Mouse (Mus musculus) cerebellum, postnatal 4 days (tissue): ENCODE measurements around the gene Sco2.

Source experiments
- DNase-seq, 2 experiments: peaks; one replicate each; pipeline ENCODE4 v3.0.0; 2022; ENCODE audit warnings: low spot score in 2 of 2, mixed read lengths in 1 of 2

Sco2 gene

GRCm38 (mm10) chr15:89373027-89373761, 452 bp downstream of the Sco2 start:
- DNase-seq, result peak in 1 of 2 experiments; percentile 81

GRCm38 (mm10) chr15:89372536-89372935, 1.1 kb downstream of the Sco2 start:
- no peak for DNase-seq

- no peak for DNase-seq
Observed at GRCm38 (mm10) chr15:89372068-89372467, 1.6 kb downstream of the Sco2 start.

GRCm38 (mm10) chr15:89365141-89365551, 8.5 kb downstream of the Sco2 start:
- no peak for DNase-seq

- no peak for DNase-seq
Observed at GRCm38 (mm10) chr15:89363051-89363450, 10.6 kb downstream of the Sco2 start.

- DNase-seq, result no peak
Observed at GRCm38 (mm10) chr15:89358784-89359183, 14.9 kb downstream of the Sco2 start.

GRCm38 (mm10) chr15:89356372-89356771, 17.3 kb downstream of the Sco2 start:
- DNase-seq, result peak in 1 of 2 experiments; percentile 72

- DNase-seq, result peak; percentile 87 to 95
Observed at GRCm38 (mm10) chr15:89355241-89356187, 18.1 kb downstream of the Sco2 start, which contains the start of the genes Lmf2 and Ncaph2. Lmf2 (minus strand) TSS chr15:89355659. Ncaph2 (plus strand) TSS chr15:89355719.

- DNase-seq, result no peak
Observed at GRCm38 (mm10) chr15:89354455-89354854, 19.2 kb downstream of the Sco2 start.

- DNase-seq, result no peak
Observed at GRCm38 (mm10) chr15:89353837-89354236, 19.8 kb downstream of the Sco2 start.

GRCm38 (mm10) chr15:89352795-89353194, 20.9 kb downstream of the Sco2 start:
- no peak for DNase-seq

- no peak for DNase-seq
Observed at GRCm38 (mm10) chr15:89352054-89352453, 21.6 kb downstream of the Sco2 start.

GRCm38 (mm10) chr15:89351302-89351701, 22.3 kb downstream of the Sco2 start:
- DNase-seq, result no peak

GRCm38 (mm10) chr15:89350447-89350846, 23.2 kb downstream of the Sco2 start:
- DNase-seq, result no peak

- DNase-seq, result no peak
Observed at GRCm38 (mm10) chr15:89343325-89343724, 30.3 kb downstream of the Sco2 start.

- no peak for DNase-seq
Observed at GRCm38 (mm10) chr15:89341678-89342077, 32.0 kb downstream of the Sco2 start.

- no peak for DNase-seq
Observed at GRCm38 (mm10) chr15:89340136-89340535, 33.5 kb downstream of the Sco2 start.

- no peak for DNase-seq
Observed at GRCm38 (mm10) chr15:89339696-89340095, 34.0 kb downstream of the Sco2 start.

GRCm38 (mm10) chr15:89336422-89336821, 37.2 kb downstream of the Sco2 start:
- no peak for DNase-seq

GRCm38 (mm10) chr15:89334774-89335537, 38.7 kb downstream of the Sco2 start:
- DNase-seq, result no peak

- no peak for DNase-seq
Observed at GRCm38 (mm10) chr15:89334271-89334670, 39.4 kb downstream of the Sco2 start, which contains the start of gene Miox. Miox (plus strand) TSS chr15:89334398.

GRCm38 (mm10) chr15:89326441-89326840, 47.2 kb downstream of the Sco2 start:
- no peak for DNase-seq
